8 mouse cellular contexts compared by ENCODE assay signal in genomic region chr3:86920343-86921083, GRCm38 (mm10). TPM values are rescaled to one million over a fixed set of nuclear protein-coding genes. Genes with fewer than 3 reads are reported as not detected.
DNase-seq lines count a peak whose midpoint lies in the region; ATAC-seq lines count a peak whose summit lies in the region.

Gene Dclk2 (minus strand): TSS chr3:86920852.

- no peaks in the 10 kb centered on the region for H3K27me3 ChIP-seq in hindbrain, embryonic 15.5 days

- H3K4me2 ChIP-seq in hindbrain, embryonic 15.5 days: peak within 1 kb of the TSS; percentile 79

- H3K9me3 ChIP-seq in hindbrain, embryonic 15.5 days: no peaks in the 10 kb centered on the region

- peak within 1 kb of the TSS; percentile 92 for H3K9ac ChIP-seq in hindbrain, embryonic 15.5 days

- H3K36me3 ChIP-seq in hindbrain, embryonic 15.5 days: no peaks in the 10 kb centered on the region

- peak within 1 kb of the TSS; percentile 98 for H3K27ac ChIP-seq in hindbrain, embryonic 15.5 days (replicated peaks)

- peak; percentile 78 for ATAC-seq in activated CD4-positive, CD25-positive, alpha-beta regulatory T cell, adult 4 months
- peak; percentile 72 for ATAC-seq in common myeloid progenitor, adult 5-6 weeks (replicated peaks; ENCODE audit: low read depth, poor library complexity, severe bottlenecking)
- peak; percentile 89 for ATAC-seq in hindbrain, embryonic 15.5 days (ENCODE audit: low FRiP score, low read depth)

- H3K4me3 ChIP-seq in hindbrain, embryonic 15.5 days: peak within 1 kb of the TSS; percentile 82

- 0% methylated on average over 57 of the region's 91 CpGs for WGBS in hindbrain, embryonic 15.5 days

- H3K4me1 ChIP-seq in hindbrain, embryonic 15.5 days (replicated peaks): peaks cover 41% of the 10 kb centered on the region

- peak; percentile 34 for DNase-seq in gastrocnemius, adult 18-20 months (ENCODE audit: low spot score)
- DNase-seq in left cerebral cortex, adult 18-20 months (ENCODE audit: low spot score in 2 of 2): peak; percentile 72 to 85
- DNase-seq in lung, postnatal 36 days: peak; percentile 71
- DNase-seq in retina, postnatal 7 days (ENCODE audit: low read depth, low spot score): peak; percentile 61
- DNase-seq in thymus, postnatal 4 days: peak; percentile 90

RNA-seq across cellular contexts. Expression of gene Dclk2, which starts in this region (rescaled TPM):
- polyA plus RNA-seq in activated CD4-positive, CD25-positive, alpha-beta regulatory T cell, adult 4 months (2017; shearing (Covaris generic)): 1 to 10 TPM; 2.5 to 5.0 TPM
- total RNA-seq in common myeloid progenitor, adult 5-6 weeks (2017): 1.7 and 2.0 TPM in 2 replicates
- total RNA-seq in gastrocnemius, adult 18-20 months (2021): under 1 TPM; 0.21 to 0.66 TPM
- polyA plus RNA-seq in hindbrain, embryonic 15.5 days (2015; fragmentation: Nextera tagmentation; extraction: Ambion mirVana): 87.6 and 94.3 TPM in 2 replicates
- 10 to 100 TPM; 60.7 to 60.9 TPM for total RNA-seq in left cerebral cortex, adult 18-20 months (2021)

Comparison
In these comparisons a context has a peak if more than half of its experiments do, and no peak if none do; other contexts are left out.
1. Peak in every context shown above with its lines: DNase-seq, ATAC-seq, H3K4me3 ChIP-seq and H3K27ac ChIP-seq.
2. RNA of gene Dclk2 (total RNA-seq): 60.7 to 60.9 TPM in left cerebral cortex, adult 18-20 months; 1.7 to 2.0 TPM in common myeloid progenitor, adult 5-6 weeks and 0.21 to 0.66 TPM in gastrocnemius, adult 18-20 months; every median in the first group is over 10 times any median in the second.
3. RNA of gene Dclk2 (polyA plus RNA-seq): 87.6 to 94.3 TPM in hindbrain, embryonic 15.5 days; 2.5 to 5.0 TPM in activated CD4-positive, CD25-positive, alpha-beta regulatory T cell, adult 4 months; every median in the first group is over 10 times any median in the second.
4. Peak in DNase-seq in gastrocnemius, adult 18-20 months; RNA of the gene not detected or under 1 TPM.
5. DNase-seq: peak in every context shown above with its lines; median percentile 90 in thymus, postnatal 4 days; 78 in left cerebral cortex, adult 18-20 months; 71 in lung, postnatal 36 days; 61 in retina, postnatal 7 days; 34 in gastrocnemius, adult 18-20 months.